Mouse (Mus musculus) lung, adult 18-20 months (tissue): ENCODE measurements around the gene Tecpr1.

ENCODE experiments used
- DNase-seq, 2 experiments: peaks; one replicate each; pipeline ENCODE4 v3.0.0; 2022; ENCODE audit warnings: mixed read lengths in 2 of 2

The Tecpr1 gene

GRCm38 (mm10) chr5:144207478-144207877 lies 15.9 kb downstream of the Tecpr1 start:
- DNase-seq: peak; percentile 36 to 41

- DNase-seq: no peak
Measured at GRCm38 (mm10) chr5:144206069-144206468, 17.3 kb downstream of the Tecpr1 start.

GRCm38 (mm10) chr5:144204911-144205310 lies 18.5 kb downstream of the Tecpr1 start:
- no peak for DNase-seq

- no peak for DNase-seq
Measured at GRCm38 (mm10) chr5:144204303-144204702, 19.1 kb downstream of the Tecpr1 start.

- DNase-seq: no peak
Measured at GRCm38 (mm10) chr5:144203398-144203959, 19.9 kb downstream of the Tecpr1 start.

- no peak for DNase-seq
Measured at GRCm38 (mm10) chr5:144202430-144202829, 21.0 kb downstream of the Tecpr1 start.

GRCm38 (mm10) chr5:144200616-144201015 lies 22.8 kb downstream of the Tecpr1 start:
- no peak for DNase-seq

- DNase-seq: no peak
Measured at GRCm38 (mm10) chr5:144195567-144195966, 27.8 kb downstream of the Tecpr1 start.

- DNase-seq: no peak
Measured at GRCm38 (mm10) chr5:144194416-144194815, 29.0 kb downstream of the Tecpr1 start.

- peak in 1 of 2 experiments; percentile 32 for DNase-seq
Measured at GRCm38 (mm10) chr5:144192673-144193072, 30.7 kb downstream of the Tecpr1 start.

GRCm38 (mm10) chr5:144191026-144191425 lies 32.4 kb downstream of the Tecpr1 start:
- no peak for DNase-seq

GRCm38 (mm10) chr5:144189950-144190583 lies 33.3 kb downstream of the Tecpr1 start, which contains the start of gene Bhlha15:
Gene Bhlha15 (plus strand): TSS chr5:144190286.
- peak; percentile 79 to 84 for DNase-seq

- DNase-seq: no peak
Measured at GRCm38 (mm10) chr5:144189327-144189726, 34.1 kb downstream of the Tecpr1 start.

GRCm38 (mm10) chr5:144188422-144188821 lies 35.0 kb downstream of the Tecpr1 start:
- no peak for DNase-seq

GRCm38 (mm10) chr5:144184350-144185045 lies 38.9 kb downstream of the Tecpr1 start:
- DNase-seq: peak in 1 of 2 experiments; percentile 12

- peak; percentile 87 to 89 for DNase-seq
Measured at GRCm38 (mm10) chr5:144183647-144184335, 39.6 kb downstream of the Tecpr1 start.

GRCm38 (mm10) chr5:144183248-144183559 lies 40.2 kb downstream of the Tecpr1 start:
- DNase-seq: no peak

GRCm38 (mm10) chr5:144182542-144183247 lies 40.7 kb downstream of the Tecpr1 start:
- no peak for DNase-seq

GRCm38 (mm10) chr5:144181249-144181648 lies 42.2 kb downstream of the Tecpr1 start:
- peak in 1 of 2 experiments; percentile 48 for DNase-seq

GRCm38 (mm10) chr5:144178216-144178615 lies 45.2 kb downstream of the Tecpr1 start:
- no peak for DNase-seq

GRCm38 (mm10) chr5:144173648-144174047 lies 49.8 kb downstream of the Tecpr1 start:
- DNase-seq: no peak

GRCm38 (mm10) chr5:144169275-144169975 lies 54.0 kb downstream of the Tecpr1 start:
- DNase-seq: no peak
